Mouse (Mus musculus) midbrain, embryonic 16.5 days (tissue): ENCODE data around the gene Klf6. TPM values are rescaled to one million over a fixed set of nuclear protein-coding genes. Genes with fewer than 3 reads are reported as not detected.

ENCODE experiments used
- ATAC-seq: fragments of 200-750 bp; cut with Nextera tagmentation; 2 replicates; pipeline ENCODE4 v1.8.0; 2017; ENCODE audit warnings: moderate TSS enrichment
- H3K27ac ChIP-seq: fragments of 300-500 bp; sonication (generic); 2 replicates; pipeline ENCODE4 v1.5.1; 2014; ENCODE audit warnings: mild to moderate bottlenecking, low read length, mixed read lengths
- H3K27me3 ChIP-seq: fragments of 300-500 bp; sonication (generic); 2 replicates; pipeline ENCODE4 v1.6.1; 2014; ENCODE audit warnings: low read depth, low read length, mixed read lengths; ENCODE audit not compliant: control insufficient read depth, insufficient read depth
- H3K36me3 ChIP-seq: fragments of 300-500 bp; sonication (generic); 2 replicates; pipeline ENCODE4 v1.6.1; 2014; ENCODE audit warnings: mild to moderate bottlenecking, low read length, moderate library complexity, mixed read lengths; ENCODE audit not compliant: control insufficient read depth, insufficient read depth
- H3K4me1 ChIP-seq: fragments of 300-500 bp; sonication (generic); 2 replicates; pipeline ENCODE4 v1.6.1; 2014; ENCODE audit warnings: mild to moderate bottlenecking, low read length, mixed read lengths; ENCODE audit not compliant: control insufficient read depth, insufficient read depth
- H3K4me2 ChIP-seq: fragments of 300-500 bp; sonication (generic); 2 replicates; pipeline ENCODE4 v1.6.1; 2014; ENCODE audit warnings: mild to moderate bottlenecking, low read length, mixed read lengths
- H3K4me3 ChIP-seq: fragments of 300-500 bp; sonication (generic); 2 replicates; pipeline ENCODE4 v1.5.1; 2014; ENCODE audit warnings: low read depth, mild to moderate bottlenecking, low read length, moderate library complexity, mixed read lengths
- H3K9ac ChIP-seq: fragments of 300-500 bp; sonication (generic); 2 replicates; pipeline ENCODE4 v1.6.1; 2014; ENCODE audit warnings: low read depth, low read length, mixed read lengths
- H3K9me3 ChIP-seq: fragments of 300-500 bp; sonication (generic); replicated peaks from 2 replicates; pipeline ENCODE4 v1.6.1; 2014; ENCODE audit warnings: mild to moderate bottlenecking, low read length, mixed read lengths; ENCODE audit not compliant: control insufficient read depth, poor library complexity, severe bottlenecking
- WGBS: fragments of 180-500 bp; shearing (Covaris S2); extraction: QIAGEN DNeasy Blood & Tissue Kit; methylation state at CpG from one replicate; pipeline ENCODE4 v1.1.7; 2014; 5-methylcytosine and 5-hydroxymethylcytosine counted together
- polyA plus RNA-seq: library from polyadenylated mRNA; unstranded; fragments of >200 nt; fragmentation: Nextera tagmentation; extraction: Ambion mirVana; gene quantifications from 2 replicates; pipeline ENCODE4 v1.2.1, GENCODE M21; 2015

Gene Klf6
- polyA plus RNA-seq, 1 experiment from 2014 or later: 132 TPM

GRCm38 (mm10) chr13:5888164-5888563 lies 26.9 kb downstream of the Klf6 start:
- no peak for ATAC-seq
- no peak overlapping the region for H3K27ac ChIP-seq
- no peaks in the 10 kb centered on the region for H3K36me3 ChIP-seq
- 83% methylated on average over 5 of the region's 5 CpGs for WGBS
- H3K4me2 ChIP-seq: no peak overlapping the region
- no peaks in the 10 kb centered on the region for H3K9me3 ChIP-seq
- no peak overlapping the region for H3K9ac ChIP-seq
- no peak overlapping the region for H3K4me3 ChIP-seq
- H3K4me1 ChIP-seq: no peaks in the 10 kb centered on the region
- no peaks in the 10 kb centered on the region for H3K27me3 ChIP-seq

GRCm38 (mm10) chr13:5888731-5889130 lies 27.4 kb downstream of the Klf6 start:
- WGBS: 82% methylated on average over 1 of the region's 1 CpGs
- Histone ChIP-seq H3K9ac (no peak overlapping the region), H3K4me3 (no peak overlapping the region)

GRCm38 (mm10) chr13:5890035-5890434 lies 28.8 kb downstream of the Klf6 start:
- no peak for ATAC-seq
- no peak overlapping the region for H3K27ac ChIP-seq
- H3K4me1 ChIP-seq: no peaks in the 10 kb centered on the region
- H3K27me3 ChIP-seq: no peaks in the 10 kb centered on the region
- no peak overlapping the region for H3K9ac ChIP-seq
- WGBS: 83% methylated on average over 3 of the region's 3 CpGs
- H3K4me2 ChIP-seq: no peak overlapping the region
- no peaks in the 10 kb centered on the region for H3K9me3 ChIP-seq
- no peak overlapping the region for H3K4me3 ChIP-seq
- H3K36me3 ChIP-seq: no peaks in the 10 kb centered on the region

More at GRCm38 (mm10) chr13:5888731-5889130, 27.4 kb downstream of the Klf6 start:
- Histone ChIP-seq H3K36me3 (no peaks in the 10 kb centered on the region), H3K27ac (no peak overlapping the region), H3K4me1 (no peaks in the 10 kb centered on the region), H3K4me2 (no peak overlapping the region), H3K27me3 (no peaks in the 10 kb centered on the region), H3K9me3 (no peaks in the 10 kb centered on the region)
- ATAC-seq: no peak

GRCm38 (mm10) chr13:5892684-5893447 lies 31.6 kb downstream of the Klf6 start:
- H3K27me3 ChIP-seq: no peaks in the 10 kb centered on the region
- no peaks in the 10 kb centered on the region for H3K9me3 ChIP-seq
- H3K9ac ChIP-seq: no peak overlapping the region
- H3K27ac ChIP-seq: no peak overlapping the region
- H3K4me3 ChIP-seq: no peak overlapping the region
- no peaks in the 10 kb centered on the region for H3K4me1 ChIP-seq
- no peak overlapping the region for H3K4me2 ChIP-seq
- no peaks in the 10 kb centered on the region for H3K36me3 ChIP-seq
- 82% methylated on average over 9 of the region's 9 CpGs for WGBS
- no peak for ATAC-seq

GRCm38 (mm10) chr13:5894910-5895309 lies 33.6 kb downstream of the Klf6 start:
- H3K4me2 ChIP-seq: no peak overlapping the region
- no peak overlapping the region for H3K4me3 ChIP-seq
- ATAC-seq: no peak
- H3K4me1 ChIP-seq: no peaks in the 10 kb centered on the region
- 90% methylated on average over 3 of the region's 3 CpGs for WGBS
- no peak overlapping the region for H3K27ac ChIP-seq
- no peaks in the 10 kb centered on the region for H3K36me3 ChIP-seq
- H3K27me3 ChIP-seq: no peaks in the 10 kb centered on the region
- no peak overlapping the region for H3K9ac ChIP-seq
- no peaks in the 10 kb centered on the region for H3K9me3 ChIP-seq

GRCm38 (mm10) chr13:5895851-5896250 lies 34.6 kb downstream of the Klf6 start:
- no peaks in the 10 kb centered on the region for H3K27me3 ChIP-seq
- no peak for ATAC-seq
- H3K4me3 ChIP-seq: no peak overlapping the region
- no peak overlapping the region for H3K9ac ChIP-seq
- H3K4me1 ChIP-seq: no peaks in the 10 kb centered on the region
- 78% methylated on average over 3 of the region's 3 CpGs for WGBS
- H3K4me2 ChIP-seq: no peak overlapping the region
- no peak overlapping the region for H3K27ac ChIP-seq
- no peaks in the 10 kb centered on the region for H3K9me3 ChIP-seq
- no peaks in the 10 kb centered on the region for H3K36me3 ChIP-seq

GRCm38 (mm10) chr13:5897176-5897959 lies 36.1 kb downstream of the Klf6 start:
- no peaks in the 10 kb centered on the region for H3K36me3 ChIP-seq
- H3K4me2 ChIP-seq: no peak overlapping the region
- no peak overlapping the region for H3K27ac ChIP-seq
- no peaks in the 10 kb centered on the region for H3K4me1 ChIP-seq
- no peak overlapping the region for H3K4me3 ChIP-seq
- WGBS: 71% methylated on average over 14 of the region's 14 CpGs
- no peak overlapping the region for H3K9ac ChIP-seq
- no peaks in the 10 kb centered on the region for H3K9me3 ChIP-seq
- ATAC-seq: no peak
- no peaks in the 10 kb centered on the region for H3K27me3 ChIP-seq

- H3K4me3 ChIP-seq: no peak overlapping the region
- H3K9me3 ChIP-seq: no peaks in the 10 kb centered on the region
- no peaks in the 10 kb centered on the region for H3K27me3 ChIP-seq
- H3K4me1 ChIP-seq: no peaks in the 10 kb centered on the region
- H3K4me2 ChIP-seq: no peak overlapping the region
- no peak overlapping the region for H3K27ac ChIP-seq
- WGBS: 81% methylated on average over 1 of the region's 1 CpGs
- H3K36me3 ChIP-seq: no peaks in the 10 kb centered on the region
- no peak for ATAC-seq
- H3K9ac ChIP-seq: no peak overlapping the region
Measured at GRCm38 (mm10) chr13:5899021-5899420, 37.7 kb downstream of the Klf6 start.

GRCm38 (mm10) chr13:5899641-5900040 lies 38.4 kb downstream of the Klf6 start:
- Histone ChIP-seq H3K27ac (no peak overlapping the region), H3K27me3 (no peaks in the 10 kb centered on the region), H3K4me2 (no peak overlapping the region), H3K4me3 (no peak overlapping the region), H3K36me3 (no peaks in the 10 kb centered on the region), H3K9me3 (no peaks in the 10 kb centered on the region), H3K9ac (no peak overlapping the region), H3K4me1 (no peaks in the 10 kb centered on the region)
- WGBS: 44% methylated on average over 3 of the region's 3 CpGs
- no peak for ATAC-seq
